Mouse (Mus musculus) left cerebral cortex, postnatal 36 days (tissue): ENCODE measurements around the gene Tnfsf11. TPM values are rescaled to one million over a fixed set of nuclear protein-coding genes. Genes with fewer than 3 reads are reported as not detected.

Experiments used
- microRNA-seq: library from miRNA; unstranded; fragments of <30 nt; microRNA quantifications from one replicate; pipeline ENCODE4 v1.2.0, GENCODE M21; 2022
- total RNA-seq, 2 experiments: library from RNA; stranded (reverse); gene quantifications; 2 replicates each; pipeline ENCODE4 v1.2.3; 2021

Tnfsf11 gene
- total RNA-seq, 2 experiments from 2014 or later = not detected

Small RNA genes within 50 kb of the gene (microRNA-seq; reads per million reads assigned to microRNA genes)
- not detected for gene Gm23652

Other genes with a start within 250 kb of the Tnfsf11 start
- gene Fam216b, start 219.0 kb downstream of the Tnfsf11 start, total RNA-seq = under 1 TPM in 1 of 2 experiments, not detected in 1; 0.39 TPM
- gene Akap11, start 228.8 kb upstream of the Tnfsf11 start, total RNA-seq = 100 to 1,000 TPM; 160 to 181 TPM